Mouse (Mus musculus) ZHBTc4 (cell line): ENCODE measurements around the gene Ensa.
"Not testable (repeated sequence)": the region's sequence is repeated elsewhere in the genome, so short reads cannot be mapped to it uniquely, and the experiment has no call there.

Experiments used
- DNase-seq: peaks from one replicate; pipeline ENCODE4 v3.0.0-alpha.2; 2011; ENCODE audit warnings: low read depth, low spot score

The Ensa gene

GRCm38 (mm10) chr3:95643097-95643496, 18.3 kb downstream of the Ensa start:
- DNase-seq = no peak

- DNase-seq = peak; percentile 92
Observed at GRCm38 (mm10) chr3:95645313-95646235, 20.8 kb downstream of the Ensa start.

- no peak for DNase-seq
Observed at GRCm38 (mm10) chr3:95648016-95648415, 23.2 kb downstream of the Ensa start.

GRCm38 (mm10) chr3:95650276-95651032, 25.7 kb downstream of the Ensa start:
- peak; percentile 82 for DNase-seq

- no peak for DNase-seq
Observed at GRCm38 (mm10) chr3:95651033-95651373, 26.2 kb downstream of the Ensa start.

- peak; percentile 83 for DNase-seq
Observed at GRCm38 (mm10) chr3:95651391-95652203, 26.8 kb downstream of the Ensa start.

GRCm38 (mm10) chr3:95652204-95652811, 27.5 kb downstream of the Ensa start:
- peak; percentile 91 for DNase-seq

- DNase-seq = peak; percentile 95
Observed at GRCm38 (mm10) chr3:95652871-95653270, 28.1 kb downstream of the Ensa start.

GRCm38 (mm10) chr3:95653473-95654034, 28.8 kb downstream of the Ensa start:
- peak; percentile 70 for DNase-seq

- not testable (repeated sequence) for DNase-seq
Observed at GRCm38 (mm10) chr3:95654371-95654770, 29.6 kb downstream of the Ensa start.

- no peak for DNase-seq
Observed at GRCm38 (mm10) chr3:95655437-95655836, 30.6 kb downstream of the Ensa start.

- DNase-seq = no peak
Observed at GRCm38 (mm10) chr3:95657108-95657507, 32.3 kb downstream of the Ensa start.

- no peak for DNase-seq
Observed at GRCm38 (mm10) chr3:95657711-95658110, 32.9 kb downstream of the Ensa start.

- peak; percentile 96 for DNase-seq
Observed at GRCm38 (mm10) chr3:95658236-95658867, 33.6 kb downstream of the Ensa start, which contains the start of gene Mcl1. Gene Mcl1 (plus strand): TSS chr3:95658788.

- peak; percentile 85 for DNase-seq
Observed at GRCm38 (mm10) chr3:95658868-95659712, 34.3 kb downstream of the Ensa start.

GRCm38 (mm10) chr3:95659948-95660347, 35.2 kb downstream of the Ensa start:
- DNase-seq = no peak

- no peak for DNase-seq
Observed at GRCm38 (mm10) chr3:95660788-95661478, 36.1 kb downstream of the Ensa start.

- no peak for DNase-seq
Observed at GRCm38 (mm10) chr3:95661945-95662715, 37.3 kb downstream of the Ensa start.
